Mouse (Mus musculus) ovary, postnatal 14 days (tissue): ENCODE data around the gene Fez2.

ENCODE experiments used
- DNase-seq: peaks from one replicate; pipeline ENCODE4 v3.0.0; 2022; ENCODE audit warnings: low spot score

The Fez2 gene

DNA sequence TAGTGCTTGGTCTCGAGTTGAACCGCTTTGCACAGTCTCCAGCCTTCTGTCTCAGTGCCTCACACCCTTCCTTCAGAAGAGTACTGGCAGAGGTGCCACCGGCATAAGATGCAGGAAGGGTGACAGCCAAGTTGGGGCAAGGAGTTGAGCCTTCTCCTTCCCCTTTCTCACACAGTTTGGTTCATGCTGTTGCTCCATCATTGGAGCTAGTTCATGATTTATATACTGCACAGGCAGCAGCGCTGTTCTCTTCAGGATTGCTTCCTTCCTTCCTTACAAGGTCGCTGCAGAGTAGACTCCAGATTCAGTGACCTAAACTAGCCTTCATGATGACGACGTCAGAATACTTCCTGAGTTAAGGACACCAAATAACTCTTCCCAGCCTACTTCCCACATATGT, 51.9 kb downstream of the Fez2 start:
- no peak for DNase-seq

DNA sequence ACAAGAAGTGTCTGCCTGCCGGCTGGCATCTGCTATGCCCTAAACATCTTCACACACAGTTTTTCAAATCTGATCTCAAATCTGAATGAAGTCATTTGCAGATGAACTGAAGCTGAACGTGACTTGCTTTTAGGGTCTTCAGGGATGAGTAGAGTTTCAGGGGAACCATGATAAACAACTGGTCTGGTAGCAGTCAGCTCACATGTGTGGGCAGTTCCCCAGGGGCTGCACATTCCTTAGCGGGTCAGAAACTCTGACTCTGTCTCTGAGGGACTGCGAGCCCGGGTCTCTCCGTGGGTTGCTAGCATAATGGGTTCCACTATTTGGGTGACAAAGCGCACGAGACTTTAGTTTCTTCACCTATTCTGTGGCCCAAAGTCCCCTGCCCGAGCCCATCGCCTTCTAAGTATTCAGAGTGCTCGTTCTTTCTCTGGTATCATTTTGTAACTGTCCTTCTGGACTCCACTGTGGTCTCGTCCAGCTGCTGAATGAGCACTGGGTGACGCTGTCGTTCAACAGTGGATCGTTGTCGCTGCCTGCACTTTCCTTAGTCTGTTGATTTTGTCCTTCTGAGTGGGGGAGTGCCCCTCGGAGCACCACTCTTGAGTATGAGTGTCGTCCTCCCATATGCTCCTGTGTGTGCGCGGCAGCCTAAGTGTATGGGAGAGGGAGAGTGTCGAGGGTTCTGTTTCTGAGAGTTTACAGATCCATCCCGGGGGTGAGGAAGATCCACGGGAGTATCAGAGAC, 53.2 kb downstream of the Fez2 start:
- no peak for DNase-seq

DNA sequence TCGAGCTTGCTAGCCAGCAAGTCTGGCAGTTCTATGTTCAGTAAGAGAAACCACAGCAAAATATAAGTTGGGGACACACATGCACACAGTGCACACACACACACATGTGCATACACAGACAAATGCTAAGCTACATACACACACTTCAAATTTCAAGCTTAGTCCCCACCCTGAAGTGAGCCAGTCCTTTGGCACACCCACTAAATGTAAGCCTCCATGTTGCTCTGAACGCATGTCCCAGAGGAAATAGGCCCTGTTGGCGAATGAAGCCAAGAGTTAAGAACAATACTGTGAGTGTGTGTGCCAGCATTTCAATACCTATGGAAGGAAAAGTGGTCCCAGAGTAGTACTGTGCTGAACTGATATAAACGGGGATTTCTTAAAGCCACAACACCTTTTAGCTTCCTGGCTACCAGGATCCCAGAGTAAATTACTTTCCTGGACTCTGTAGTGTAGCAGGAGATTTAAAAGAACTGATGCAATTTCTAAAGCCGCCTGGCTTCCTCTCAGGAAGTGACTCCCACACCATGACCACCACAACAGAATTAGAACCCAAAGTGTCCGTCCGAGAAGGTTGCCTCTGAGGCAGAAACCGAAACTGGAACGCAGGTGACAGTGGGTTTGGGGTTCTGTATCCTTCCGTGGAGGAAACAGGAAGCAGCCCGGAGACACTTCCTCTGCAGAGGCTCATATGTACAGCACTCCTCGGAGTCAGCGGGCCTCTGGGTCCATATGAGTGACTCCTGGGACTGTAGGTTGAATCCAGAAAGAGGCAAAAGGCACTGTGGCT, 55.8 kb downstream of the Fez2 start:
- no peak for DNase-seq

DNA sequence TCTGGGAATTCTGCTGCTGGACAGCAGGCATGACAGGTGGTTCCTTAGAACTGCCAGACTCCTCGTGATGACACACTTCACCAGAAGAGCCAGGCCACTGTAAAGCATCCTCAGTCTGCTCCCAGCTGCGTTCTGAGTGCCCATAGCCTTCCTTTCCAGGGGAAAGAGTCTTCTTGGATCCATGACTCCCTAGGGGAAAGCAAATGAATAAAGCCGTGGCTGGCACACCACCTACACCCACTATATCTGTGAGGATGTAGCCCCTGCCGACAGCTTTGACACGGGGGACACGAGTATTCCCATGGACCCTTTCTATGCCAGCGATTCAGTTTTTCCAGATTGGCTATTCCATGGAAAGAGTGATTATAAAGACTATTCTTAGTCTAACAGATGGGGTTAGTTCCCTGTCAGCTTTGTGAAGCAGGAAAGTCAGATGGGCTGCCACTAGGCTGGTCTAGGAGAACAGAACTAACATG, 59.7 kb downstream of the Fez2 start:
- no peak for DNase-seq

DNA sequence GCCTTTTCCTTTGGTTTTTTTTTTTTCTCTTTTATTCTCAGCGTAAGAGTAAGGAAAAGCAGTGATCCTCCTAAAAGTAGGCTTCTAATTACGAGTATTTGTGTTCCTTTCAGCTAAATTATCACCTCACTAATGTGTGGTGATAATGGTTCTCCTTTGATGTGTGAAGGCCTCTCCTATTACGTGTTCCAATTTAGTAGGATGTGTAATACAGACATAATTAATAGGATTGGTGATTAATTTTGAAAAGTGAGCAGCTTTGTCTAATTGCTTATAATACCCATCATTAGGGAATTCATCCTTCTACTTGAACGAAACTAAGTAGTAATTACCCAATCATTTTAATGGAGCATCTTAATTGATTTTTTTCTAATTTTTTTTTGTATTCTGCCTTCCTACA, 60.2 kb downstream of the Fez2 start:
- DNase-seq = no peak

DNA sequence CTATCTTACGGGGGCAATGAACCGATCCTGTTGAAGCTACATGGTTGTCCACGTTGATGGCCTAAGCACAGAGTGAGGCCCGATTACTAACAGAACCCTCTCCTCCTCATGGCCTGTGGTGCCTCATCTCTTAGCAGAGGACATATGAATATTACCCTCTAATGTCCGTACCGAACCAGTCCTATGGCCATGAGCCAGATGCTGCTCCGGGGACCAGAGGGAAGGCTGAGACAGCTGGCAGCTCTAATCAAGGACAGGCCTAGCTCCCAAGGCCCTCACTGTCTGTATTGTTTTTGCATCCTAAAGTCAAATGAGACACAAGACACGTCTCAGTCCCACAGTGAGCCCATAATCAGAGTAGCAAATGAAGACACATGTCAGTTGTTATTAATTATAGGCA, 62.3 kb downstream of the Fez2 start:
- DNase-seq = no peak

DNA sequence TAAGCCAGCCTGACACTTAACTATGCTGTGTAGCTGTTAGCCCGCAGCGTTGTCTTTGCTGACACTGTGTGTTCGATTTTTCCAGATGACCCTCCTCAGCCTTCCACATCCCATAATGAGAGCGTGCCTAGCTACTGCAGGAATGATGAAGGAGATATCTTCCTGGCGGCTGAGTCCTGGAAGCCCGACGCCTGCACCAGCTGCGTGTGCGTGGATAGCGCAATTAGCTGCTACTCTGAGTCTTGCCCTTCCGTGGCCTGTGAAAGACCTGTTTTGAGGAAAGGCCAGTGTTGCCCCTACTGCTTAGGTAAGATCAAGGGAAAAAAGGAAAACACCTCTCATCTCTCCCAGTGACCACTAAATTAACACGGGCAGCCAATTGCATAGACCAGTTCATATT, 63.1 kb downstream of the Fez2 start:
- DNase-seq = no peak

DNA sequence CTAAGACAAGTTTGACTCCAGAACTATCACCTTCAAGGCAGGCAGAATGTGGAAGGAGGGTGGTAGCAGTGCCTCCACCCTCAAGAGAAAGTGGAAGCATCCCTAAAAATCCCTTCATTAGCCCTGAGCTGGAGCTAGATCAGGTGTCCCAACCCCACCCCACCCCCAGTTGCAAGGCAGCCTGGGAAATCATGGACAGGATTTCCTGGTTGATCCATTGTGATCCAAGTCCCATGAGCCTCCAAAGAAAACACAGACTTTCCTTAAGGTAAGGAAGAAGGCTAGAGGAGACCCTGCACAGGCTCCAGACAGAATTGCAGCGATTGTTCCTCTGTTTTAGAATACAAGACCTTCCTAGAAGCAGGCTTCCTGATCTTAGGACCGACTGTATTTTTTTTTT, 63.5 kb downstream of the Fez2 start:
- no peak for DNase-seq

DNA sequence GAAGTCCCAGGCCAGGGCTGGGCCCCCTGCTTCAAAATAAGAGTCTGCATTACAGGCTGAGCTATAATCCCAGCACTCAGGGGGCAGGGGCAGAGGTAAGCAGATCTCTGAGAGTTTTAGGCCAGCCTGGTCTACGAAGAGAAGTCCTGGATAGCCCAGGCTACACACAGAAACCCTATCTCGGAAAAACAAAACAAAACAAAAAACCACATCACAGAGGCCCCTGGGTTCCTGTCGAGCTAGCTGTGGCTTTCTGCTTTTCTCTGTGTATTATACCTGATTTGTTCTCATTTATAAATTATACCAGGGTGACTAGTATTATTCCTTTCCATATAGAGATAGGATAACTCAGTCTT, 65.5 kb downstream of the Fez2 start:
- no peak for DNase-seq

DNA sequence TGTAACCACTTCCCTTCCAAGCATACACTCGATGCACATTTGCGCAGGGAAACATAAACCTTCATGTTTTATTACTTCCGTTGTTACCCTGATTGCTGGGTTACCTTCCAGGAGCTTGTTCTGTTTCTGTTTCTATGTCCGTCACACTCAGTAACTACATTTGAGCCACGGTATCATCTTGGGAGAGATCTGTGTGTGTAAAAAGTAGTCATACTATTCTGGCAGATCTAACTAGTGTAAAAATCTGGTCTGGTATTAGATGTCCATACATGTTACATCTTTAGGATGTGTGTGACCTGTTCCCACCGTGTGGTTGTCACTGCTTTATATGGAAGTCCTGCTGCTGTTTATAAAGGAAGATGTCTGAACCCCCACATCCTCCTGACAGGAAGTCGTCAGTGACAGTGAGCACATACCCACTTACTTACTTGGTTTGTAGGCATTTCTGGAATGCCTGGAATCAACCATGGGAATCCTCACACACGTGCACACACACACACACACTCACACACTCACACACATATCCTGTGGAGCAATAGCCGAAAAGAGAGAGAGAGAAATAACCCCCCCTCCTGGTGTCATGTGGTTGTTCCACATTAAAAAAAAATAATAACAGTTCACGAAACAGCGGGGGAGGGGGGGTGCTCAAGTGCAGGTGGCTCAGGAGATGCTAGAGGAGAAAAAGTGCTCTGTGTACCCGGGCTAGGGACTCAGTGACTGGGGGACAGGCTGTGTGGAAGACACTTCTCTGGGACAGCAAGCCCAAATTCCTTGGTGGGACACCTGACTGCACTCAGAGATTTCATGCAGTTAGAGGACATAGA, 66.1 kb downstream of the Fez2 start:
- DNase-seq = no peak

DNA sequence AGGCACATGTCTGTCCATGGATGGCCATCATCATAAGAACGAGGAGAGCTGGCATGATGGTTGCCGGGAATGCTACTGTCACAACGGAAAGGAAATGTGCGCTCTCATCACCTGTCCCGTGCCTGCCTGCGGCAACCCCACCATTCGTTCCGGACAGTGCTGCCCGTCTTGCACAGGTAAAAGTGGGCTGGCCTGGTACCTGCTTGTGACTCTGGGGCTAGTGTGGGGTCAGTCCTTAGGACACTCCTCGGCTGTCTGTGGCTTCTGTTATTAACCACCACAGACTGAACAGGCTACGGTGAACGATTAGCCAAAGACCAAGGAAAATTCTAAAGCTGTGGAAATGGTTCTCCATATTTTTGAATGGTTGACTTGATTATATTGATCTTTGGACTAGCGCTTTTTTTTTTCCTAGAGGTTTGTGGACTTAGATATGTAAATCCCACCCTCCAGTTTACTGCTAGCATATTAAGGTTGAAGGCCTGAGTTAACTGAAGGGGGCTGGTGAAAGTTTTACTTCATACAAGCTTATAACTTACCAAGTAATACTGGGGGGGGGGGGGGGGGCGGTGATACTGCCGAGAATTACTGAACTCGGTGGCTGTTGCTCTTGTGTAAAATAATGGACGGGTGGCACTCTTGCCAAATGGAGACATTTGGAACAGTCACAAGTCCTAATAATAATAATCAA, 70.7 kb downstream of the Fez2 start:
- no peak for DNase-seq

DNA sequence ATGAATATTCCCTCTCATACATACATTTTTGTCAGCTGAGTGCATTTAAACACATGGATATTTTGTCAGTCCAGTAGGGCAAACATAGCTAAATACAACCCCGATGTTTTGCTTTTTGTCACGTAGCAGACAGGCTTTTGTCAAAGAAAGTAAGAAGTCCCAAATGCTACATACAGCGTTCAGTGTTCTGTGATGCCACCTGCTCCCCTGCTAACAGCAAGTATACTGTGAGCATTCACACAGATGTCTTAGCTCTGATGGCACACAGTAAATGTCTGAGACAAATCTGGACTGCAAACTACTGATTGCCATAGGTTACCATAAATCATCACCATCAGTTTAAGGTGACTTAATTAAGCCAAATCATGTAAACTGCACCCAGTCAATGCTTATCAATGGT, 74.3 kb downstream of the Fez2 start:
- DNase-seq = no peak

DNA sequence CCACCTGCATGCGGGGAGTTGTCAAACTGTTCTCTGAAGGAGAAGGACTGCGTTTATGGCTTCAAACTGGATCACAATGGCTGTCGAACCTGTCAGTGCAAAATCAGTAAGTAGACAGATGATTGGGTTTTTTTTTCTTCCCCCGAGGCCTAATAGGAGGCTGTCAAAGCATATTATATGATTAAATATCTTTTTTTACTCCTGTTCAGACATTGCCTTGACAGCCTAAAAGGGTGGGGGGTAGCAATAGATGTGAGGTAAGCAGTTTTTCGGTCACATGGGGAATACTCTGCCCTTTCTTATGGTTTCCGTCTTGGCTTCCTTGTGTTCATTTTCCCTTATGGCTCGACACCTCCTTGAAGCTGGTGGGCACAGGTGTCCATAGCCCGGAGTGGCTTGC, 82.7 kb downstream of the Fez2 start:
- DNase-seq = no peak

DNA sequence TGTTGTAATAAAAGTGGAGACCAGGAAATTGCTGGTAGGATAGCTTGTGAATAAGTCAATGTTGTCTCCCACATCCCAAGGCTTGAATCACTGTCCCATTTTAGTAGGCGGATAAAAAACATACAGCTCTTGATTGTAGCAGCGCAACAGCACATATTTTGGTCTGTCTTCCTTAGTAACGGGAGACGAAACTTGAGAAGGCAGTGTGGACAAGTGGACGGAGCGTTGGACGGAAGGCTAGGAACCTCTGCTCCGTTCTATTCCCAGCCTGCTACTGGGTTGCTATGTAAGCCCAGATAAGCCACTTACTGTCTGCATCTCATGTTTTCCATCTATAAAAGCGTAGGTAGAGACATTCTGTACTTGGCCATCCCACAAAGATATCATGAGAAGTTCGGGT, 84.7 kb downstream of the Fez2 start:
- no peak for DNase-seq

DNA sequence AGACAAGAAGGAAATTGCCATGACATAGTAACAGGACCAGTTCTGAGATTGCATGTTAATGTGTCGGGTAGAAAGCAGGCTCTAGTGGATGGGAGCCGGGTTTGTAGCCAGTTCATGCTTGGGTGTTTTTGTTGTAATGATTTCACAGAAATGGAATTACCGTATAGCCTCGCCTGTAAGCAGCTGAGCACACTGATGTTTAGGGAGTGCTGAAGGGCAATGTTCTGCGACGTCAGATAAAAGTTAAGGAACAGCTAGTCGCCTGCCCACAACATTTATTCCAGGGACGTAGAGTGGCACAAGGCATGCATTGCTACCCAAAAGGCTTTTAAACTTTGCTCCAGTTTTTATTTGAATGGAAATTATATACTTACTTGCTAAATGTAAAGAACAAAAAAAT, 86.5 kb downstream of the Fez2 start:
- no peak for DNase-seq

DNA sequence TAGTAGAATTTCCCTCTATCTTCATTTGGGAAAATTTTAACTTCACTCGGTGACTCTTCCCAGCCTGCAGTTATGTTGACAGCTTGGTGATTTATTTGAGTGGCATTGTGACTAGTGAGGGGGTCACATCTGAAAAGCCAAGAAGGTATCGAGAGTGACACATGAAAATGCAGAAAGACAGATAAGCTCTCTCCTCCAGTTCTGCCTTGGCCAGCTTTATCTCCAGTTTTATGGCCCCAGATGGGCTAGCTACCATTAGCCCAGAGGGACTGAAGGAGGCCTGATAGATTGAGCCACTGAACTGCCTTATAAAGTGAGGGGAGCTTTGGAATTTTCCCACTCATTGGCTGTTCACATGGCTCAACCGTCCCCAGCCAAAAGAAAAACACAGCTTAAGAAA, 89.7 kb downstream of the Fez2 start:
- DNase-seq = no peak

DNA sequence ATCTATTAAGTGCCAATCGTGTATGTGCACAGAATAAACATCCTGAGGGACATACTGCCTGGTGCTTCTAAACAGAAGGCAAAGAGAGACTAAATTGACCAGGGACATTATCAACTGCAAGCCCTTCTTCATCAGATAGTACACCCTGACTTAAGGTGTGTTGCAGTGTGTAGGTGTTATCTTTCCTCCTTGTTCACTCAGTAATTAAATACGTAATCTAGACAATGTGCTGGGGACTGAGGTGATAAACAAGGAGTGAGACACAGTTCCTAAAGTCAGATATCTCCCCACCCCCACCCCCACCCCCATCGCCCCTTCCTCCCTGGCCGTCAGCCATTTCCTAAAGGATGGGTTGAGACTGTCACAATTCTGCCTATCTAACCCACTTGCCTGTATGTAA, 90.8 kb downstream of the Fez2 start:
- no peak for DNase-seq

DNA sequence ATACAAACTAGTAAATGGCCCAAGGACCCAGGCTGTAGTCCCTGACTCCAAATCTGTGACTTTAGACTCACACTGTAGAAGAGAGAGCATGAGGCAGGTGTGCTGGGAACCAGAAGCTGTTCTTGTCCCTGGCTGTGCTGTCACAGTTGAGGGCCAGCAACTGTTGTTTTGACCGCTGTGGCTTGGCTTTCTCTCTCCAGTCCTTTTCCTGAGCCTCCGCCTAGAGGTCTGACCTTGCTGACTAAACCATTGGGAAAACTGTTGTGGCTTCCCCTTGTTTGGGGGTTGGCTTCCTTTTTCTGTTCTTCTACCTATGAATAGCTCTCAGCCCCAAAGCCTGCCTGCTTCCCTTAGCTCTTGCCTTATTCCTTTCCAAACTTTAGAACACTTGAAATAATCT, 91.6 kb downstream of the Fez2 start:
- no peak for DNase-seq

DNA sequence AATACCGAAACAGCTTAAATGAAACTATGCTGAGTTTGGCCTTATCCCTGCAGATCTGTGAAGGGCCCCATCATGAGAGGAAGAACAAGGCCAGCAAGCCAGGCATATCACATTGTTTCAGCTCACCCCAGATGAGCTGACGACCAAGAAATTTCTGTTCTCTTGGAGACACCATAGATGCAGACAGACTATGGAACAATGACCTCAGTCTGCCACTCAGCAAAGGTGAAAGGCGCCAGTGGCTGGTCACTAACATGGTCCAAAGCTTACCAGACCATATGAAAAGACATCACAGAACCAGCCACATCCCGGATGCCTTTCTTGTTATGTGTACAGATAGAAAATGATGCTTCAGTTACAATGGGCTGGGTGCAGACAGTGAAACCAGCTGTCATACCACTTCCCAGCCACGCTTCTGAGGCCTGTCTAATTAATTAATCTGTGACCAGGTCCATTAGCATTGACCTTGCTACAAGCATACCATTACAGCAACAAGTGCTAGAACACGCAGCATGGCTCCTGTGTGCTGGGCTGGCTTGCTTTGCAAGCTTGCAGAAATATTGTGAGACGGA, 92.1 kb downstream of the Fez2 start:
- DNase-seq = no peak

DNA sequence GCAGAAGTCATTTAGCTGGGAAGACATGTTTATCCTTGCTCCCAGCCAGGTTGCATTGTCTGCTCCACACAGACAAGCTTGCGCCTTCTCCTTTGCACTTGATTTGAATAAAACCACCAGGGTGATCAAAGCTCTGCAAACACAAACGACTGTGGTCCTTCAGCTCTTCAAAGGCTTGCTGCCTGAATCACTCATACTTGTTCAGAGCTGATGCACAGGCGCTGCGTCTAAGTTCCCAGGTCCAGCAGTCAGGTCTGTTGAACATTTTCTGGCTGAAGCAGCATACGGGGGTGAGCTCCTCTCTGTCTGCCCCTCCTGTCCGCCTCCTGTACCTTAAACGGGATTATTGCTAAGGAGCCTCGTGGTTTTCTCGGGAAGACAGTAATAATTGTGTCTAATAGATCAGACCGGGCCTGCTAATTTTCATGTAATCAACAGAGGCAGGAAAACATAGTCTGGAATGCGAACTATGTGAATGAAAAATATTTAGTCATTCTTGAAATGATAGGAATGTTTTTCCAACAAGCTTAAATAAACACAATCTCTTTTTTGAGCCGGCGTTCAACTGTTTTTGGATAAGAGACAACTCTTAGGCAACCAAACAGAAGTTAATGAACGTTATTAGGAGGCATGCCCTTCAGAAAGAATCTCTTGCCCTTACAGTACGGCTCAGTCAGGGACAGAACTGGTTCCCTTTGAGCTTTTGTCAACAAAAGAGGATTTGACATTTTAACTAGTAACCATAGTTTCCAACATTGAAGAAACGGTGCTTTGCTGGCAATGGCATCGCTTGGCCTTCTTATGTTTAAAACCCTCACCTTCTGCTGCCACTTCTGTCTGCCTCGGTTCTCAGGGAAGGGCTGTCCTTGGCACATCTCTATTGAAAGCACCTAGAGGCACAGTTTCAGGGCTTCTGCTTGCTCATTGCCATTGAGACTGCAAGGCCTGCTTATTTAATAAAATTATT, 95.3 kb downstream of the Fez2 start:
- DNase-seq = no peak
